ENCODE assay signal across 23 mouse cellular contexts in the genomic region with DNA sequence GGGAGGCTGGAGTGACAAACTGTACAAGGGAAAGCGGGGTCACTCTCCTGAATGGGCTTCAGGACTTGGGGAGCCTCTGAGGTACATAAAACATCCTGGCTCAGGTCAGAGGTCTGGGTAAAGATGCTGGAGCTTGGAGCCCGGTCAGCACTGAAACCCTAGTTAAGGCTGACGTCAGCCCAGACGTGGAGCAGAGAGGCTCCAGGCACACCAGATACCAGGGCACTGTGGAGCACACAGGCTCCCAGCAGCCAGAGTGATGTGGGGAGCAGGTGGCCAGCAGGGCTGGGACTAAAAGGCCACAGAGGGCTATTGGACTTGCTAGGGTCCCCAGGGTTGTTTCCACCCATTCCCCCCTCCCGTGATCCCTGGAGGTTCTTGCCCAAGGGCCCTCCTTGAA. TPM values are rescaled to one million over a fixed set of nuclear protein-coding genes. Genes with fewer than 3 reads are reported as not detected.
DNase-seq lines count a peak whose midpoint lies in the region; ATAC-seq lines count a peak whose summit lies in the region.
"Had no signal": no experiment of that assay in that cellular context is flagged by ENCODE, and none has a peak within 500 bp of the region (broad histone marks: within the 10 kb centered on the region; RNA-seq: fewer than 3 reads in every experiment).

No protein-coding gene starts in this region.

- no peak for ATAC-seq in hindbrain, embryonic 11.5 days (ENCODE audit: low FRiP score)
- ATAC-seq in hindbrain, embryonic 13.5 days (ENCODE audit: low FRiP score), result no peak
- ATAC-seq in neural tube, embryonic 11.5 days (ENCODE audit: insufficient read depth, low FRiP score, low TSS enrichment), result no peak
- ATAC-seq in neural tube, embryonic 15.5 days (ENCODE audit: low FRiP score), result no peak
- no peak for ATAC-seq in limb, embryonic 15.5 days (ENCODE audit: insufficient number of reproducible peaks, low FRiP score, low TSS enrichment, low read depth)
- ATAC-seq in forebrain, embryonic 12.5 days (ENCODE audit: low FRiP score), result no peak
- ATAC-seq: CD4-positive, CD25-positive, alpha-beta regulatory T cell, adult 4 months; forebrain, embryonic 16.5 days; hindbrain, embryonic 16.5 days; inflammation-experienced regulatory T-cells, adult 6 months had no signal

- no peaks in the 10 kb centered on the region for H3K9me3 ChIP-seq in hindbrain, embryonic 11.5 days (ENCODE audit: control insufficient read depth, low read length)
- no peaks in the 10 kb centered on the region for H3K9me3 ChIP-seq in hindbrain, embryonic 13.5 days
- H3K9me3 ChIP-seq in neural tube, embryonic 11.5 days (ENCODE audit: control insufficient read depth, low read length), result no peaks in the 10 kb centered on the region
- no peaks in the 10 kb centered on the region for H3K9me3 ChIP-seq in neural tube, embryonic 15.5 days (replicated peaks)
- H3K9me3 ChIP-seq in limb, embryonic 15.5 days, result no peaks in the 10 kb centered on the region
- no peaks in the 10 kb centered on the region for H3K9me3 ChIP-seq in forebrain, embryonic 12.5 days
- H3K9me3 ChIP-seq: G1E had no signal

- no peaks in the 10 kb centered on the region for H3K27me3 ChIP-seq in hindbrain, embryonic 11.5 days (ENCODE audit: control insufficient read depth, insufficient read depth, low read length)
- H3K27me3 ChIP-seq in hindbrain, embryonic 13.5 days, result no peaks in the 10 kb centered on the region
- H3K27me3 ChIP-seq in neural tube, embryonic 11.5 days (ENCODE audit: control insufficient read depth, insufficient read depth, low read length), result no peaks in the 10 kb centered on the region
- no peaks in the 10 kb centered on the region for H3K27me3 ChIP-seq in neural tube, embryonic 15.5 days (replicated peaks)
- H3K27me3 ChIP-seq in limb, embryonic 15.5 days, result no peaks in the 10 kb centered on the region
- H3K27me3 ChIP-seq in forebrain, embryonic 12.5 days, result no peaks in the 10 kb centered on the region

- WGBS in hindbrain, embryonic 11.5 days, result 56% methylated on average over 5 of the region's 5 CpGs
- WGBS in hindbrain, embryonic 13.5 days, result 57% methylated on average over 5 of the region's 5 CpGs
- WGBS in neural tube, embryonic 11.5 days, result 68% methylated on average over 5 of the region's 5 CpGs
- WGBS in neural tube, embryonic 15.5 days, result 61% methylated on average over 5 of the region's 5 CpGs
- WGBS in limb, embryonic 15.5 days, result 68% methylated on average over 5 of the region's 5 CpGs
- WGBS in forebrain, embryonic 12.5 days, result 82% methylated on average over 5 of the region's 5 CpGs

- H3K36me3 ChIP-seq in hindbrain, embryonic 11.5 days (ENCODE audit: control insufficient read depth, insufficient read depth, low read length), result 0 out of 2 replicates have a peak, but pooled peaks cover 5% of the 10 kb centered on the region
- peaks cover 26% of the 10 kb centered on the region for H3K36me3 ChIP-seq in hindbrain, embryonic 13.5 days
- H3K36me3 ChIP-seq in neural tube, embryonic 11.5 days (ENCODE audit: control insufficient read depth, insufficient read depth, low read length), result peaks cover 9% of the 10 kb centered on the region
- H3K36me3 ChIP-seq in neural tube, embryonic 15.5 days, result peaks cover 20% of the 10 kb centered on the region
- peaks cover 27% of the 10 kb centered on the region for H3K36me3 ChIP-seq in limb, embryonic 15.5 days
- H3K36me3 ChIP-seq in forebrain, embryonic 12.5 days (replicated peaks), result peaks cover 19% of the 10 kb centered on the region

- DNase-seq in adrenal gland, postnatal 10 days, result peak; percentile 9
- no peak for DNase-seq in adrenal gland, adult 2 months
- DNase-seq in hindbrain, embryonic 11.5 days (ENCODE audit: low spot score), result peak; percentile 25
- DNase-seq in neural tube, embryonic 11.5 days (ENCODE audit: low spot score), result no peak
- DNase-seq: adrenal gland, postnatal 25 days; B cell, adult 2 months; cerebellum, adult 18-20 months; cerebellum, adult 9-11 months; cerebellum, postnatal 36 days; gastrocnemius, postnatal 25 days; heart, postnatal 10 days; heart, postnatal 4 days had no signal

- no peak overlapping the region for H3K4me2 ChIP-seq in hindbrain, embryonic 11.5 days (replicated peaks; ENCODE audit: low read depth, low read length)
- no peak overlapping the region for H3K4me2 ChIP-seq in hindbrain, embryonic 13.5 days
- no peak overlapping the region for H3K4me2 ChIP-seq in neural tube, embryonic 11.5 days (ENCODE audit: low read depth)
- H3K4me2 ChIP-seq in neural tube, embryonic 15.5 days, result no peak overlapping the region
- H3K4me2 ChIP-seq in limb, embryonic 15.5 days, result no peak overlapping the region
- no peak overlapping the region for H3K4me2 ChIP-seq in forebrain, embryonic 12.5 days

- H3K4me1 ChIP-seq in hindbrain, embryonic 11.5 days (replicated peaks; ENCODE audit: control insufficient read depth, insufficient read depth, low read length), result peaks cover 10% of the 10 kb centered on the region
- H3K4me1 ChIP-seq in hindbrain, embryonic 13.5 days (replicated peaks), result peaks cover 24% of the 10 kb centered on the region
- H3K4me1 ChIP-seq in neural tube, embryonic 11.5 days (ENCODE audit: control insufficient read depth, insufficient read depth, low read length), result peaks cover 13% of the 10 kb centered on the region
- no peaks in the 10 kb centered on the region for H3K4me1 ChIP-seq in neural tube, embryonic 15.5 days
- H3K4me1 ChIP-seq in limb, embryonic 15.5 days, result no peaks in the 10 kb centered on the region; the same call in 1 of the 2 replicates
- peaks cover 12% of the 10 kb centered on the region for H3K4me1 ChIP-seq in forebrain, embryonic 12.5 days

- H3K27ac ChIP-seq in hindbrain, embryonic 11.5 days (ENCODE audit: low read depth, low read length), result 0 out of 2 replicates have a peak overlapping the region, but pooled peaks have one; percentile 18
- H3K27ac ChIP-seq in hindbrain, embryonic 13.5 days, result no peak overlapping the region
- H3K27ac ChIP-seq in neural tube, embryonic 11.5 days (ENCODE audit: low read depth, low read length), result peak overlapping the region; percentile 35; the same call in 1 of the 2 replicates
- H3K27ac ChIP-seq in neural tube, embryonic 15.5 days (replicated peaks), result no peak overlapping the region
- no peak overlapping the region for H3K27ac ChIP-seq in limb, embryonic 15.5 days
- H3K27ac ChIP-seq in forebrain, embryonic 12.5 days, result no peak overlapping the region

- no peak overlapping the region for H3K4me3 ChIP-seq in hindbrain, embryonic 11.5 days (ENCODE audit: low read depth, low read length)
- H3K4me3 ChIP-seq in hindbrain, embryonic 13.5 days, result no peak overlapping the region
- no peak overlapping the region for H3K4me3 ChIP-seq in neural tube, embryonic 11.5 days (ENCODE audit: low read depth, low read length)
- H3K4me3 ChIP-seq in neural tube, embryonic 15.5 days (replicated peaks), result no peak overlapping the region
- no peak overlapping the region for H3K4me3 ChIP-seq in limb, embryonic 15.5 days
- H3K4me3 ChIP-seq in forebrain, embryonic 12.5 days (replicated peaks), result no peak overlapping the region

- no peak overlapping the region for H3K9ac ChIP-seq in hindbrain, embryonic 11.5 days (ENCODE audit: low read depth, low read length)
- H3K9ac ChIP-seq in hindbrain, embryonic 13.5 days, result no peak overlapping the region
- no peak overlapping the region for H3K9ac ChIP-seq in neural tube, embryonic 11.5 days (ENCODE audit: low read length)
- no peak overlapping the region for H3K9ac ChIP-seq in neural tube, embryonic 15.5 days (replicated peaks)
- H3K9ac ChIP-seq in limb, embryonic 15.5 days, result 0 out of 2 replicates have a peak overlapping the region, but pooled peaks have one; percentile 8
- no peak overlapping the region for H3K9ac ChIP-seq in forebrain, embryonic 12.5 days

RNA-seq across cellular contexts. Expression of a gene that starts 18.5 kb away (rescaled TPM):
- total RNA-seq in adrenal gland, postnatal 10 days (2021), result 100 to 1,000 TPM; 195 to 222 TPM
- total RNA-seq in adrenal gland, adult 2 months (2021), result 100 to 1,000 TPM in 1 of 2 experiments, 10 to 100 TPM in 1; 94.6 to 204 TPM
- polyA plus RNA-seq in adrenal gland, adult 2 months (2012; rRNA removed), result 109 and 135 TPM in 2 replicates
- polyA plus RNA-seq in hindbrain, embryonic 11.5 days (2014; fragmentation: Nextera tagmentation; extraction: Ambion mirVana), result 154 and 306 TPM in 2 replicates
- polyA plus RNA-seq in hindbrain, embryonic 13.5 days (2015; fragmentation: Nextera tagmentation; extraction: Ambion mirVana), result 259 and 266 TPM in 2 replicates
- 289 and 340 TPM in 2 replicates for polyA plus RNA-seq in neural tube, embryonic 11.5 days (2014; fragmentation: Nextera tagmentation; extraction: Ambion mirVana)
- 169 and 222 TPM in 2 replicates for polyA plus RNA-seq in neural tube, embryonic 15.5 days (2015; fragmentation: Nextera tagmentation; extraction: Ambion mirVana)
- 487 and 628 TPM in 2 replicates for polyA plus RNA-seq in limb, embryonic 15.5 days (2015; fragmentation: Nextera tagmentation; extraction: Ambion mirVana)
- 638 and 696 TPM in 2 replicates for polyA plus RNA-seq in forebrain, embryonic 12.5 days (2016; fragmentation: Nextera tagmentation; extraction: Ambion mirVana)

RNA-seq across cellular contexts. Expression of a gene that starts 32.0 kb away (rescaled TPM):
- total RNA-seq in adrenal gland, postnatal 10 days (2021), result under 1 TPM; 0.30 to 0.48 TPM
- under 1 TPM in 1 of 2 experiments, not detected in 1; 0.28 TPM for total RNA-seq in adrenal gland, adult 2 months (2021)
- polyA plus RNA-seq in adrenal gland, adult 2 months (2012; rRNA removed), result 1.4 and 4.2 TPM in 2 replicates
- not detected in 2 replicates for polyA plus RNA-seq in hindbrain, embryonic 11.5 days (2014; fragmentation: Nextera tagmentation; extraction: Ambion mirVana)
- polyA plus RNA-seq in hindbrain, embryonic 13.5 days (2015; fragmentation: Nextera tagmentation; extraction: Ambion mirVana), result 0.17 TPM in 1 of 2 replicates, not detected in the other
- polyA plus RNA-seq in neural tube, embryonic 11.5 days (2014; fragmentation: Nextera tagmentation; extraction: Ambion mirVana), result not detected in 2 replicates
- polyA plus RNA-seq in neural tube, embryonic 15.5 days (2015; fragmentation: Nextera tagmentation; extraction: Ambion mirVana), result 0.14 and 0.17 TPM in 2 replicates
- 0.13 TPM in 1 of 2 replicates, not detected in the other for polyA plus RNA-seq in limb, embryonic 15.5 days (2015; fragmentation: Nextera tagmentation; extraction: Ambion mirVana)
- polyA plus RNA-seq in forebrain, embryonic 12.5 days (2016; fragmentation: Nextera tagmentation; extraction: Ambion mirVana), result not detected in 2 replicates
- total RNA-seq: G1E; gastrocnemius, postnatal 25 days; heart, postnatal 10 days; heart, postnatal 4 days had no signal
- polyA plus RNA-seq: CD4-positive, CD25-positive, alpha-beta regulatory T cell, adult 4 months; forebrain, embryonic 11.5 days; forebrain, embryonic 16.5 days; G1E; heart, embryonic 14.5 days; inflammation-experienced regulatory T-cells, adult 6 months had no signal

RNA-seq across cellular contexts. Expression of a gene that starts 53.0 kb away (rescaled TPM):
- total RNA-seq in adrenal gland, postnatal 10 days (2021), result 10 to 100 TPM; 19.2 to 21.4 TPM
- 10 to 100 TPM; 20.1 to 27.2 TPM for total RNA-seq in adrenal gland, adult 2 months (2021)
- 91.9 and 101 TPM in 2 replicates for polyA plus RNA-seq in adrenal gland, adult 2 months (2012; rRNA removed)
- 56.3 and 59.7 TPM in 2 replicates for polyA plus RNA-seq in hindbrain, embryonic 11.5 days (2014; fragmentation: Nextera tagmentation; extraction: Ambion mirVana)
- 50.4 and 51.5 TPM in 2 replicates for polyA plus RNA-seq in hindbrain, embryonic 13.5 days (2015; fragmentation: Nextera tagmentation; extraction: Ambion mirVana)
- 59.5 and 65.6 TPM in 2 replicates for polyA plus RNA-seq in neural tube, embryonic 11.5 days (2014; fragmentation: Nextera tagmentation; extraction: Ambion mirVana)
- 52.4 and 52.8 TPM in 2 replicates for polyA plus RNA-seq in neural tube, embryonic 15.5 days (2015; fragmentation: Nextera tagmentation; extraction: Ambion mirVana)
- 43.9 and 46.6 TPM in 2 replicates for polyA plus RNA-seq in limb, embryonic 15.5 days (2015; fragmentation: Nextera tagmentation; extraction: Ambion mirVana)
- 59.5 and 60.0 TPM in 2 replicates for polyA plus RNA-seq in forebrain, embryonic 12.5 days (2016; fragmentation: Nextera tagmentation; extraction: Ambion mirVana)

Comparison
In these comparisons a context has a peak if more than half of its experiments do, and no peak if none do; other contexts are left out.
1. DNase-seq: peak in adrenal gland, postnatal 10 days (single experiment) and hindbrain, embryonic 11.5 days (single experiment); none in adrenal gland, adult 2 months (single experiment) and neural tube, embryonic 11.5 days (single experiment).
2. H3K27ac ChIP-seq: peak in hindbrain, embryonic 11.5 days (single experiment) and neural tube, embryonic 11.5 days (single experiment); none in hindbrain, embryonic 13.5 days (single experiment), neural tube, embryonic 15.5 days (single experiment), limb, embryonic 15.5 days (single experiment) and forebrain, embryonic 12.5 days (single experiment).